Mouse (Mus musculus) ES-E14 (cell line): Measurements from ENCODE around the gene Ebf1.

Experiments
- CHD2 ChIP-seq: IDR thresholded peaks from 2 replicates; pipeline ENCODE4 v1.6.1; 2014; ENCODE audit warnings: mild to moderate bottlenecking, low read depth, low read length, inconsistent platforms
- HCFC1 ChIP-seq: IDR thresholded peaks from 2 replicates; pipeline ENCODE4 v1.6.1; 2012; ENCODE audit warnings: low read length, inconsistent platforms, borderline replicate concordance; ENCODE audit not compliant: insufficient read depth
- MAFK ChIP-seq: IDR thresholded peaks from 2 replicates; pipeline ENCODE4 v1.6.1; 2014; ENCODE audit warnings: mild to moderate bottlenecking, low read depth, low read length, inconsistent platforms; ENCODE audit not compliant: insufficient read depth
- ZC3H11A ChIP-seq: IDR thresholded peaks from 2 replicates; pipeline ENCODE4 v1.6.1; 2012; ENCODE audit warnings: low read depth, mild to moderate bottlenecking, inconsistent platforms, low read length, borderline replicate concordance
- ZNF384 ChIP-seq: IDR thresholded peaks from 2 replicates; pipeline ENCODE4 v1.6.1; 2012; ENCODE audit warnings: low read depth, low read length, inconsistent platforms

DNA sequence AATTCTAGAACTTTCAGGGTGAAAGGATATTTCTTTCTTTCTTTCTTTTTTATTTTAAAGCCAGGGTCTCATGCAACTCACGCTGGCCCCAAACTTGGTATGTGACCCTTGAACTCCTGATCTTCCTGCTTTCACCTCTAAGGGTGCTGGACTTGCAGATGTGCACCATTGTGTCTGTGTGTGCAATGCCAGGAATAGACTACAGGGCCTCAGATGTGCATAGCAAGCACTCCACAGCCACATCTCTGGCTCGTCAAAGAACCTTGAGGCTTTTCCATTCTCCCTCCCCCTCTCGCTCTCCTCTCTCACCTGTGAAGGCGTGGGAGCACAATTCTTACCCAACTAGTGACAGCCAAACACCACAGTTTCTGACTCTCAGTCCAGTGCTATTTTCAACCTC is 137.2 kb downstream of the Ebf1 start:
- TF ChIP-seq HCFC1: no peak
- TF ChIP-seq ZC3H11A: no peak
- no peak for TF ChIP-seq CHD2
- TF ChIP-seq ZNF384: no peak
- no peak for TF ChIP-seq MAFK
